Mouse (Mus musculus): ENCODE measurements around the gene Prkar1b.

DNA sequence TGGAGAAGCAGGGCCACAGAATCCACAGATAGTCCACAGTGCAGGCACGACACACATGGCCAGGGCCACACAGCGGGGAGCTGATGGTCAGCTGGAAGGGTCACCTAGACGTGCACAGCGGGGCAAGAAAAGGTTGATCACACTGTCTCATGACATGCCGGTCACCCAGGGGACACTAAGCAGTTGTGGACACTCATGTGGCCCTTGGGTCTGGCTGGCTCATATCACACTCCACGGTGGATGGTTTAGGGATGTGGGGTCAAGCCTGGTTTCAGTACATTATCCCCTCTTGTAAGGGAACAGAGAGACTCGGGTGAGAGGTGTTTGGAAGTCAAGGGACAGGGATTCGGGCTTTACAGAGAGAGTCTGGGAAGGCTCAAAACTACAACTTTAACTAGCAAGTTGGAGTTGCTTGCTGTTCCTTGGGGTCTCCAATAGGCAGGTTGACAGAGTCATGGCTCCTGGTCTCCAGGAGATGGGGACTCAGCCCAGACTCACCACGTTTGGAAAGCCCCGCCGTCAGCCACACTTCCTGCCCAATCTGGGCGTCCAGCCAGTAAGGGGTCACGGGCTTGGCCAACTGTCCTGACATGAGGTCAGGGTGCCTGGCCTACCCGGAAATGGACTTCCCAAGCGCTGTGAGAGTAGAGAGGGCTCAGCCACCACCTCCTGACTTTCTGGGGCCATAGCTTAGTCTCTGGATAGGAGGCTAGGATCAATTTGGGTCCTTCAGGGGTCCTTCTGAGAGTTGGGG lies 132.3 kb downstream of the Prkar1b start:
- TF ChIP-seq CTCF (IDR thresholded peaks at IDR 0.05; ENCODE audit: extremely low read depth, insufficient read depth, insufficient read length, insufficient replicate concordance) (no peak), POLR2A (IDR thresholded peaks at IDR 0.05; ENCODE audit: low read depth, low read length) (no peak)

Data from spleen, adult 2 months (tissue).